In the genomic region with DNA sequence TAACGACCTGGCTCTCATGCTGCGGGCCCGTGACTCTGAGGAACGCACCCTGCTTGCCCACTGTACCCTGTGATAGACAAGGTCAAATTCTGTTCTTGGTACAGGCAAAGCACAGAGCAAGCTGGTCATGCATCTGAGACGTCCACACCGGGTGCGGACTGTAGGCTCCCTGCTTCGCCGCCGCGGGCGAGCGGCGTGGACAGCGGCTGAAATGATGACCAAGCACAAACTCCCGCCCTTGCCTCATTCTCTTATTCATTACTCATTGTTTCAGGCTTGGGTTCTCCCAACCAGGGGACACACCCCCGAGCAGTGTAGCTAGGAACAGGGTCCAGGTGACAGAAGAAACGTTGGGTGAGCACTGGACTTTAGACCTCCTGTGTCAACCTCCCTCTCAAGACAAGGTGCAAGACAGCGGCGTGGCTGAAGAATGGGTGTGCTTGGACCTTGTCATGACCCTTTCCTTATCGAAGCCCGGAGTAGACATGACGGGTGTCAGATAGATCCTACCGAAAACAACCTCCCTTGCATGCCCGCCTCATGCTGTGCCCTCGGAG, we compare ENCODE assay signal across 35 mouse cellular contexts. TPM values are rescaled to one million over a fixed set of nuclear protein-coding genes. Genes with fewer than 3 reads are reported as not detected.
DNase-seq lines count a peak whose midpoint lies in the region; ATAC-seq and TF ChIP-seq lines count a peak whose summit lies in the region.
"Had no signal": no experiment of that assay in that cellular context is flagged by ENCODE, and none has a peak within 500 bp of the region (broad histone marks: within the 10 kb centered on the region; RNA-seq: fewer than 3 reads in every experiment).

No protein-coding gene starts in this region.

- peaks cover 81% of the 10 kb centered on the region for H3K4me1 ChIP-seq in megakaryocyte, embryonic 14.5 days
- peaks cover 21% of the 10 kb centered on the region for H3K4me1 ChIP-seq in small intestine, adult 2 months (ENCODE audit: control insufficient read depth, insufficient read depth, insufficient read length, low read length)
- peaks cover 4% of the 10 kb centered on the region for H3K4me1 ChIP-seq in liver, embryonic 12.5 days

- no peaks in the 10 kb centered on the region for H3K36me3 ChIP-seq in megakaryocyte, embryonic 14.5 days (replicated peaks; ENCODE audit: low read length)
- no peaks in the 10 kb centered on the region for H3K36me3 ChIP-seq in small intestine, adult 2 months (ENCODE audit: control insufficient read depth, insufficient read depth, low read length)
- no peaks in the 10 kb centered on the region for H3K36me3 ChIP-seq in liver, embryonic 12.5 days
- H3K36me3 ChIP-seq: embryonic facial prominence, embryonic 12.5 days; limb, embryonic 10.5 days; neural tube, embryonic 15.5 days had no signal

- no peaks in the 10 kb centered on the region for H3K27me3 ChIP-seq in megakaryocyte, embryonic 14.5 days (replicated peaks)
- H3K27me3 ChIP-seq in small intestine, adult 2 months (ENCODE audit: control insufficient read depth, insufficient read depth, low read length): no peaks in the 10 kb centered on the region
- H3K27me3 ChIP-seq in liver, embryonic 12.5 days (replicated peaks): no peaks in the 10 kb centered on the region; the same call in 1 of the 2 replicates
- H3K27me3 ChIP-seq: CH12.LX; embryonic facial prominence, embryonic 12.5 days; neural tube, embryonic 15.5 days had no signal

- WGBS in small intestine, adult 2 months: 38% methylated on average over 26 of the region's 26 CpGs
- WGBS in liver, embryonic 12.5 days (ENCODE audit: insufficient replicate concordance): 85% methylated on average over 26 of the region's 26 CpGs

- H3K9me3 ChIP-seq in megakaryocyte, embryonic 14.5 days: peaks cover 17% of the 10 kb centered on the region; the same call in 1 of the 2 replicates
- H3K9me3 ChIP-seq in liver, embryonic 12.5 days (replicated peaks): no peaks in the 10 kb centered on the region
- H3K9me3 ChIP-seq: embryonic facial prominence, embryonic 12.5 days; limb, embryonic 10.5 days; neural tube, embryonic 15.5 days had no signal

- H3K4me3 ChIP-seq in megakaryocyte, embryonic 14.5 days (replicated peaks): peak overlapping the region; percentile 42
- peak overlapping the region; percentile 39 for H3K4me3 ChIP-seq in small intestine, adult 2 months (ENCODE audit: low read depth, low read length)
- H3K4me3 ChIP-seq in liver, embryonic 12.5 days: no peak overlapping the region
- H3K4me3 ChIP-seq: embryonic facial prominence, embryonic 12.5 days; gastrocnemius, adult 2 months; left cerebral cortex, adult 2 months; limb, embryonic 10.5 days; neural tube, embryonic 15.5 days had no signal

- intact Hi-C loops in gastrocnemius, postnatal 14 days (cut with DNase I; ENCODE audit: low total_unique reads): no loop called here

- ATAC-seq in megakaryocyte, adult 5-6 weeks (ENCODE audit: poor library complexity, severe bottlenecking): no peak
- no peak for ATAC-seq in liver, embryonic 12.5 days
- ATAC-seq: activated CD4-positive, CD25-positive, alpha-beta regulatory T cell, adult 4 months; hindbrain, embryonic 16.5 days had no signal

- peak overlapping the region; percentile 70 for H3K27ac ChIP-seq in small intestine, adult 2 months (ENCODE audit: insufficient read depth, low read depth, low read length)
- no peak overlapping the region for H3K27ac ChIP-seq in liver, embryonic 12.5 days
- H3K27ac ChIP-seq: embryonic facial prominence, embryonic 12.5 days; gastrocnemius, adult 2 months; left cerebral cortex, adult 2 months; limb, embryonic 10.5 days; neural tube, embryonic 15.5 days had no signal

- no peak overlapping the region for H3K9ac ChIP-seq in liver, embryonic 12.5 days
- H3K9ac ChIP-seq: embryonic facial prominence, embryonic 12.5 days; neural tube, embryonic 15.5 days had no signal

- TF ChIP-seq CTCF in small intestine, adult 2 months (IDR thresholded peaks at IDR 0.05; ENCODE audit: extremely low read depth, insufficient read length, insufficient replicate concordance, low read depth, low read length): no peak

- peak; percentile 83 for DNase-seq in kidney, adult 9 months
- DNase-seq in cerebellum, postnatal 36 days: no peak
- DNase-seq in gastrocnemius, postnatal 14 days: no peak
- DNase-seq: adrenal gland, adult 8-10 months; B cell, adult 2 months; cerebellum, adult 11-12 months; cerebellum, postnatal 14 days; gastrocnemius, adult 2 months; liver; lung, postnatal 4 days; right cerebral cortex, adult 18-20 months; right cerebral cortex, postnatal 4 days had no signal

- no peak overlapping the region for H3K4me2 ChIP-seq in liver, embryonic 12.5 days
- H3K4me2 ChIP-seq: embryonic facial prominence, embryonic 12.5 days; heart, embryonic 11.5 days; midbrain, embryonic 11.5 days; neural tube, embryonic 15.5 days had no signal

- TF ChIP-seq POLR2A in small intestine, adult 2 months (IDR thresholded peaks at IDR 0.05; ENCODE audit: low read depth, low read length): no peak

RNA-seq across cellular contexts. Expression of gene Slc2a5, which starts 4.5 kb away (rescaled TPM):
- polyA plus RNA-seq in megakaryocyte, embryonic 14.5 days (2012; ENCODE audit: insufficient read depth, low replicate concordance): 0.15 TPM in 1 of 2 replicates, not detected in the other
- not detected in 2 replicates for total RNA-seq in megakaryocyte, adult 5-6 weeks (2015)
- total RNA-seq in megakaryocyte, adult 5-6 weeks (2017): 0.11 TPM in 1 of 2 replicates, not detected in the other
- 165 and 177 TPM in 2 replicates for polyA plus RNA-seq in small intestine, adult 2 months (2012; rRNA removed)
- polyA plus RNA-seq in liver, embryonic 12.5 days (2016; fragmentation: Nextera tagmentation; extraction: Ambion mirVana): 0.22 and 0.30 TPM in 2 replicates
- under 1 TPM; 0.49 to 0.58 TPM for total RNA-seq in gastrocnemius, postnatal 14 days (2021)
- total RNA-seq: gastrocnemius, adult 2 months; granulocyte monocyte progenitor cell, adult 5-6 weeks; hematopoietic stem cell, adult 5-6 weeks had no signal
- polyA plus RNA-seq: activated CD4-positive, CD25-positive, alpha-beta regulatory T cell, adult 4 months had no signal

RNA-seq across cellular contexts. Expression of gene Gpr157, which starts 27.4 kb away (rescaled TPM):
- 1.1 and 1.9 TPM in 2 replicates for polyA plus RNA-seq in megakaryocyte, embryonic 14.5 days (2012; ENCODE audit: insufficient read depth, low replicate concordance)
- total RNA-seq in megakaryocyte, adult 5-6 weeks (2015): 1.0 and 1.9 TPM in 2 replicates
- total RNA-seq in megakaryocyte, adult 5-6 weeks (2017): 1.6 and 2.6 TPM in 2 replicates
- 2.6 and 3.5 TPM in 2 replicates for polyA plus RNA-seq in small intestine, adult 2 months (2012; rRNA removed)
- 0.18 and 0.37 TPM in 2 replicates for polyA plus RNA-seq in liver, embryonic 12.5 days (2016; fragmentation: Nextera tagmentation; extraction: Ambion mirVana)
- 10 to 100 TPM; 19.3 to 20.2 TPM for total RNA-seq in gastrocnemius, postnatal 14 days (2021)

RNA-seq across cellular contexts. Expression of gene Slc2a7, which starts 34.2 kb away (rescaled TPM):
- not detected in 2 replicates for polyA plus RNA-seq in megakaryocyte, embryonic 14.5 days (2012; ENCODE audit: insufficient read depth, low replicate concordance)
- total RNA-seq in megakaryocyte, adult 5-6 weeks (2015): not detected in 2 replicates
- total RNA-seq in megakaryocyte, adult 5-6 weeks (2017): not detected in 2 replicates
- 47.2 and 68.9 TPM in 2 replicates for polyA plus RNA-seq in small intestine, adult 2 months (2012; rRNA removed)
- not detected in 2 replicates for polyA plus RNA-seq in liver, embryonic 12.5 days (2016; fragmentation: Nextera tagmentation; extraction: Ambion mirVana)
- not detected for total RNA-seq in gastrocnemius, postnatal 14 days (2021)
- total RNA-seq: adrenal gland, adult 8-10 months; gastrocnemius, adult 2 months; granulocyte monocyte progenitor cell, adult 5-6 weeks; hematopoietic stem cell, adult 5-6 weeks; layer of hippocampus, postnatal 10 days; left cerebral cortex, adult 2 months; MEL; midbrain, postnatal 0 days had no signal
- polyA plus RNA-seq: activated CD4-positive, CD25-positive, alpha-beta regulatory T cell, adult 4 months; embryonic facial prominence, embryonic 12.5 days; forebrain, embryonic 11.5 days; heart, embryonic 11.5 days; heart, postnatal 0 days; hindbrain, embryonic 16.5 days; limb, embryonic 10.5 days; lung, embryonic 16.5 days; midbrain, embryonic 11.5 days; midbrain, postnatal 0 days; neural tube, embryonic 15.5 days; thymus, postnatal 0 days; urinary bladder, adult 2 months had no signal

Comparison
In these comparisons a context has a peak if more than half of its experiments do, and no peak if none do; other contexts are left out.
1. RNA of gene Slc2a5, which starts 4.5 kb away (polyA plus RNA-seq): 165 to 177 TPM in small intestine, adult 2 months; 0.22 to 0.30 TPM in liver, embryonic 12.5 days and 0.15 TPM in megakaryocyte, embryonic 14.5 days; every median in the first group is over 100 times any median in the second.
2. RNA of gene Slc2a7, which starts 34.2 kb away (polyA plus RNA-seq): 47.2 to 68.9 TPM in small intestine, adult 2 months; not detected in megakaryocyte, embryonic 14.5 days and not detected in liver, embryonic 12.5 days; every median in the first group is over 10 times any median in the second.